Mouse (Mus musculus): ENCODE results near the gene Olfr1446. TPM values are rescaled to one million over a fixed set of nuclear protein-coding genes. Genes with fewer than 3 reads are reported as not detected.

Olfr1446 gene
- polyA plus RNA-seq (2017; shearing (Covaris generic)), result not detected

DNA sequence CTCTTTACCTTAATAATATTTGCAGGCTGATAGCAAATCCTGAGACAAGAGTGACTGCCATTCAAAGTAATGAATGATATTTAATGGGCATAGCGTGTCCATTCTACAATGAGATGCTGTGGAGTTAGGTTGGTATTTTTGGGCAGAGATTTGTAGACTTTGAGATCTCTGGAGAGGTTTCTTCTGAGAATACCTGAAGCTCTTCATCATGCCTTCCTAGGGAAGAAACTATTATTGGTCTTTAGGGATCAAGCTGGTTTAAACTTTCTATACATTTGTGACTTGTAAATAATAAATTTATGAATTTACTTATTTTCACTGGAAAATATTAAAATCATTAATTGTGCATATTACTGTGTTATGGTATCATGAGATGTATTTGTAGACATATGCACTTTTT is at the start of gene Olfr1446:
Gene Olfr1446 (minus strand): TSS at position 101 of the 400 bp plus-strand sequence.

DNA sequence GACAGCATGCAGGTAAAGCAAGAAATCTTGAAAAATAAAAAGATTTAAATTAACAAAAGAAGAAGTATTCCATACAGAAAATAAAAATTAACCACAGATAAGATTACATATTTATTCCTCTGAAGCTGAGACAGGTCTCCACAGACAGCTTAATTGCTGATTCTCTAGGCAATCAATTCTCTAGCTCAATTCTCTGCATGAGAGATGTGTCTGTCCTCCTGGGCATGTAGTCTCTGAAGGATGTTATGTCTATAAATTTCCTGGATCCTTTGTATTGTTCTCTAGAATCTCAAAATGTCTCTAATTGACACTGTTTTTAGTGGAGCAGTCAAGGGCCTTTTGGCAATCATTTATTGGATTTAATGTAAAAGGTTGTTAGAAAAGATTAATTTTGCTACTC is 37.2 kb upstream of the Olfr1446 start, which contains the start of gene Olfr1449:
Gene Olfr1449 (plus strand): TSS at position 301 of the 400 bp plus-strand sequence.

DNA sequence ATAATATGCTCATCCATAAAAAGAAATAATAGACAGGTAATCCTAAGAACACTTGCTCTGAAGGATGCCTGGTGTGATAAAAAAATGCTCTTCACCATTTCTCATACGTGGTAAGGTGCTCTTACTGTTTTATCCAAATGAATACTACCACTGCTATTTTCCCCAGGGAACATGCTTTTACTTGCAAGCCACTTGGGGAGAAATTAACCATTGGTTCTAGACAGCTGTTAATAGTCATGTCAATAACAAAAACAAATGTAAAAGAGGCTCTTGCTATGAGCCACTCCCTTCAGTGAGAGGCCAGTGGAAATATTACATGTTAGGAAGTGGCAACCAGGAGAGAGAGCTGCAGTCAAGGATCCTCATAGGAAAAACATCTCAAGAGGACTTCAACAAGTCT is 31.0 kb upstream of the Olfr1446 start, which contains the start of gene Olfr1448:
Gene Olfr1448 (minus strand): TSS at position 101 of the 400 bp plus-strand sequence.

DNA sequence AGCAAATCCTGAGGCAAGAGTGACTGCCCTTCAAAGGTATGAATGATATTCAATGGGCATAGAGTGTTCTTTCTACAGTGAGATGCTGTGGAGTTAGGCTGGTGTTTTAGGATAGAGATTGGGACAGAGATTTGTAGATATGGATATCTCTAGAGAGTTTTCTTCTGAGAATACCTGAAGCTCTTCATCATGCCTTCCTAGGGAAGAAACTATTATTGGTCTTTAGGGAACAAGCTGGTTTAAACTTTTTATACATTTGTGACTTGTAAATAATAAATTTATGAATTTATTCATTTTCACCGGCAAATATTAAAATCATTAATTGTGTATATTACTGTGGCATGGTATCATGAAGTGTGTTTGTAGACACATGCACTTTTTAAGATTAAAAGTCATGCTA is 10.3 kb upstream of the Olfr1446 start, which contains the start of gene Olfr1447:
Gene Olfr1447 (minus strand): TSS at position 101 of the 400 bp plus-strand sequence.

DNA sequence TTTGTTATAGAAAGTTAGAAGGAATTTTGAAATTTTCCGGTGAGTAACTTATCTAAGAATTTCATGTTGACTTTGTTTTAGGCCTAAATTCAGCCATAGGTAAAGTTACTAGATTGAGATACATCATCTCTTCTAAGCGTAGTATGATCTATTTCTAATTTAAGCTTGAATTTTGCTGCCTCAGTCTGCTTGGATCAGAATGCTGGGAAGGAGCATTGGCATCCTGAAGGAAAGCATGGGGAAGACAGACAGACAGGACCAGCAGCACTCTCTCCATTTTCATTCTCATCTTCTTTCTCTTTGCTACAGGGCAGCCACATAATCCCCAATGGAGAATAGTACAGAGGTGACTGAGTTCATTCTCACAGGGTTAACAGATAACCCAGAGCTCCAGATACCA is 9.8 kb downstream of the Olfr1446 start, which contains the start of gene Olfr1445:
Gene Olfr1445 (plus strand): TSS at position 301 of the 400 bp plus-strand sequence.

DNA sequence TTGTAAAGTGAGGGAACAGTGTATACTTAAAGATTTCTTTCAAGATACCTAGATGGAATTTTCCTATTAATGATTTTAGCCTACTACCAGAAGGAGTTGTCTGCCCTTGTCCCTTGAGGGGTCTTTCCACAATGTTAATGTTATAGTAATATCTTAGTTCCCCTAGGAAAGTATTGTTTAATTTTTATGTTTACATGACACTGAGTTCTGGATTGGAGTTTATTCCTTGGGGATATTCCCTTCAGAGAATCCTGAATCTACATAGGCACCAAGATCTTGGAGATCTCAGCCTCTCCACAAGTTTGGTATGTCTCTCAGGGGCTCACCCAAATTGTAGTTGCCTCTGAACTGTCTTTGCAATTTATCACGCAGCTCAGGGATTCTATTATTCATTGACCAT is 36.3 kb downstream of the Olfr1446 start, which contains the start of gene Olfr1444:
Gene Olfr1444 (plus strand): TSS at position 301 of the 400 bp plus-strand sequence.

DNA sequence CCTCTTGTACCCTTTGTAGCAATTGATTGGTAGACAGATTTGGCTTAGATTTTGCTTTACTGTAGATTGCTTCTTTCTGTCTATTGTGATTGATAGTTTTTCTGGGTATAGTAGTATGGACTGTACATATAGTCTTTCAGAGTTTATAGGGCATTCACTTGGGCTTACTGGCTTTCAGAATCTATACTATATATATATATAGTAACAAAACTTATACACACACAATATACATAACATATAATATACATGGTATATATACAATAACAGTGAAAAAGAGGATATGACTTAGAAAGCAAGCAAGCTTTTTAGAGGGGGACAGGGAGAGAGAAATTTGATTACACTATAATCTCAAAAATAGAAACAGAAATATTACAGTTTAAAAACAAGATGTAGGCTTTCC is 46.9 kb downstream of the Olfr1446 start, which contains the start of gene Gm5244:
Gene Gm5244 (plus strand): TSS at position 301 of the 400 bp plus-strand sequence.

Other genes starting within 250 kb of the Olfr1446 start
- gene Olfr1442, start 223.1 kb downstream of the Olfr1446 start, polyA plus RNA-seq (2017; shearing (Covaris generic)), result not detected
- not detected for gene Olfr1443, start 215.4 kb downstream of the Olfr1446 start, polyA plus RNA-seq (2017; shearing (Covaris generic))
- gene Keg1, start 197.7 kb downstream of the Olfr1446 start, polyA plus RNA-seq (2017; shearing (Covaris generic)), result not detected
- 1.1 TPM for gene Cntf, start 127.9 kb downstream of the Olfr1446 start, polyA plus RNA-seq (2017; shearing (Covaris generic))
- 8.7 TPM for gene Zfp91, start 97.4 kb downstream of the Olfr1446 start, polyA plus RNA-seq (2017; shearing (Covaris generic))
- 291 TPM for gene Lpxn, start 97.3 kb downstream of the Olfr1446 start, polyA plus RNA-seq (2017; shearing (Covaris generic))
- gene Gm5244, start 46.8 kb downstream of the Olfr1446 start, polyA plus RNA-seq (2017; shearing (Covaris generic)), result not detected
- gene Olfr1444, start 36.2 kb downstream of the Olfr1446 start, polyA plus RNA-seq (2017; shearing (Covaris generic)), result 0.68 TPM
- not detected for gene Olfr1445, start 9.7 kb downstream of the Olfr1446 start, polyA plus RNA-seq (2017; shearing (Covaris generic))
- gene Olfr1447, start 10.2 kb upstream of the Olfr1446 start, polyA plus RNA-seq (2017; shearing (Covaris generic)), result not detected
- gene Olfr1448, start 30.9 kb upstream of the Olfr1446 start, polyA plus RNA-seq (2017; shearing (Covaris generic)), result not detected
- gene Olfr1449, start 37.3 kb upstream of the Olfr1446 start, polyA plus RNA-seq (2017; shearing (Covaris generic)), result not detected
- not detected for gene Olfr1450, start 56.7 kb upstream of the Olfr1446 start, polyA plus RNA-seq (2017; shearing (Covaris generic))
- gene Olfr1451, start 101.5 kb upstream of the Olfr1446 start, polyA plus RNA-seq (2017; shearing (Covaris generic)), result not detected
- gene Olfr1453, start 134.8 kb upstream of the Olfr1446 start, polyA plus RNA-seq (2017; shearing (Covaris generic)), result 0.32 TPM
- not detected for gene Olfr1454, start 167.1 kb upstream of the Olfr1446 start, polyA plus RNA-seq (2017; shearing (Covaris generic))
- not detected for gene Olfr1457, start 204.4 kb upstream of the Olfr1446 start, polyA plus RNA-seq (2017; shearing (Covaris generic))
- not detected for gene Olfr1458, start 213.3 kb upstream of the Olfr1446 start, polyA plus RNA-seq (2017; shearing (Covaris generic))

All from inflammation-experienced regulatory T-cells, adult 16 weeks (primary cell).